Mouse (Mus musculus) heart, embryonic 16.5 days (tissue): ENCODE measurements around the gene Acsbg1. TPM values are rescaled to one million over a fixed set of nuclear protein-coding genes. Genes with fewer than 3 reads are reported as not detected.
A peak's percentile ranks its signal among the peaks of the same experiment; 100 is the strongest.
"Not testable (repeated sequence)": the region's sequence is repeated elsewhere in the genome, so short reads cannot be mapped to it uniquely, and the experiment has no call there.

Experiments used
- ATAC-seq: fragments of 200-750 bp; cut with Nextera tagmentation; replicated peaks from 2 replicates; pipeline ENCODE4 v1.8.0; 2017; ENCODE audit warnings: moderate number of reproducible peaks; ENCODE audit not compliant: insufficient read depth, low FRiP score; ENCODE audit errors: extremely low read depth
- H3K27ac ChIP-seq: fragments of 300-500 bp; sonication (generic); 2 replicates; pipeline ENCODE4 v1.5.1; 2014; ENCODE audit warnings: mild to moderate bottlenecking, low read length, control low read depth, moderate library complexity
- H3K27me3 ChIP-seq: fragments of 300-500 bp; sonication (generic); 2 replicates; pipeline ENCODE4 v1.6.1; 2014; ENCODE audit warnings: low read length, mixed read lengths; ENCODE audit not compliant: control insufficient read depth, insufficient read depth
- H3K36me3 ChIP-seq: fragments of 300-500 bp; sonication (generic); 2 replicates; pipeline ENCODE4 v1.6.1; 2014; ENCODE audit not compliant: control insufficient read depth, insufficient read depth
- H3K4me1 ChIP-seq: fragments of 300-500 bp; sonication (generic); 2 replicates; pipeline ENCODE4 v1.6.1; 2014; ENCODE audit warnings: low read length, mixed read lengths; ENCODE audit not compliant: control insufficient read depth, insufficient read depth
- H3K4me2 ChIP-seq: fragments of 300-500 bp; sonication (generic); 2 replicates; pipeline ENCODE4 v1.6.1; 2014; ENCODE audit warnings: low read depth, mild to moderate bottlenecking, control low read depth, low read length
- H3K4me3 ChIP-seq: fragments of 300-500 bp; sonication (generic); 2 replicates; pipeline ENCODE4 v1.5.1; 2014; ENCODE audit warnings: mild to moderate bottlenecking, control low read depth, low read length
- H3K9ac ChIP-seq: fragments of 300-500 bp; sonication (generic); 2 replicates; pipeline ENCODE4 v1.6.1; 2014; ENCODE audit warnings: low read length, control low read depth
- H3K9me3 ChIP-seq: fragments of 300-500 bp; sonication (generic); replicated peaks from 2 replicates; pipeline ENCODE4 v1.6.1; 2016; ENCODE audit warnings: low read length; ENCODE audit not compliant: control insufficient read depth
- WGBS: fragments of 180-500 bp; shearing (Covaris S2); extraction: QIAGEN DNeasy Blood & Tissue Kit; methylation state at CpG from one replicate; pipeline ENCODE4 v1.1.7; 2014; 5-methylcytosine and 5-hydroxymethylcytosine counted together
- polyA plus RNA-seq: library from polyadenylated mRNA; unstranded; fragments of >200 nt; fragmentation: Nextera tagmentation; extraction: Ambion mirVana; gene quantifications from 2 replicates; pipeline ENCODE4 v1.2.1, GENCODE M21; 2015

Gene Acsbg1
- polyA plus RNA-seq, 1 experiment from 2014 or later = 0.13 TPM

DNA sequence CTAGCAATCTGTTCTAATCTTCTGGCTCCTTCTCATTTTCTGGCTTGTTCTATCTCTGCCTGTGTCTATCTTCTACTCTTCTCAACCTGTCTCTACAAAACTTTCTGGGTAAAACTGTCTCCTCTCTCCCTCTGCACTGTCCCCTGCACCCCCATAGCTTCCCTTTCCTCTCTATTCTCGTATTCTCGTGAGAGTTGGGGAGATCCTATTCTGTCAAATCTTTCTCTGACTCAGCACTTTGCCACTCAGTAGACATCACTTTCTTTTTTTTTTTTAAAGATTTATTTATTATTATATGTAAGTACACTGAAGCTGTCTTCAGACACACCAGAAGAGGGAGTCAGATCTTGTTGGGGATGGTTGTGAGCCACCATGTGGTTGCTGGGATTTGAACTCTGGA is 77.5 kb downstream of the Acsbg1 start:
- H3K9me3 ChIP-seq, H3K4me3 ChIP-seq, ATAC-seq, H3K27me3 ChIP-seq, H3K4me2 ChIP-seq, H3K36me3 ChIP-seq, H3K9ac ChIP-seq, H3K27ac ChIP-seq: not testable (repeated sequence)
- H3K4me1 ChIP-seq = peaks cover 10% of the 10 kb centered on the region
- WGBS = 69% methylated on average over 2 of the region's 2 CpGs

- 35% methylated on average over 1 of the region's 1 CpGs for WGBS
- H3K27me3 ChIP-seq = no peaks in the 10 kb centered on the region
- H3K4me1 ChIP-seq = peaks cover 10% of the 10 kb centered on the region
- H3K27ac ChIP-seq = no peak overlapping the region
- no peak for ATAC-seq
- H3K9ac ChIP-seq = no peak overlapping the region
- peaks cover 5% of the 10 kb centered on the region; the same call in 1 of the 2 replicates for H3K9me3 ChIP-seq
- no peak overlapping the region for H3K4me2 ChIP-seq
- H3K36me3 ChIP-seq = no peaks in the 10 kb centered on the region
- no peak overlapping the region for H3K4me3 ChIP-seq
Measured at GRCm38 (mm10) chr9:54583712-54584111, 78.0 kb downstream of the Acsbg1 start.

DNA sequence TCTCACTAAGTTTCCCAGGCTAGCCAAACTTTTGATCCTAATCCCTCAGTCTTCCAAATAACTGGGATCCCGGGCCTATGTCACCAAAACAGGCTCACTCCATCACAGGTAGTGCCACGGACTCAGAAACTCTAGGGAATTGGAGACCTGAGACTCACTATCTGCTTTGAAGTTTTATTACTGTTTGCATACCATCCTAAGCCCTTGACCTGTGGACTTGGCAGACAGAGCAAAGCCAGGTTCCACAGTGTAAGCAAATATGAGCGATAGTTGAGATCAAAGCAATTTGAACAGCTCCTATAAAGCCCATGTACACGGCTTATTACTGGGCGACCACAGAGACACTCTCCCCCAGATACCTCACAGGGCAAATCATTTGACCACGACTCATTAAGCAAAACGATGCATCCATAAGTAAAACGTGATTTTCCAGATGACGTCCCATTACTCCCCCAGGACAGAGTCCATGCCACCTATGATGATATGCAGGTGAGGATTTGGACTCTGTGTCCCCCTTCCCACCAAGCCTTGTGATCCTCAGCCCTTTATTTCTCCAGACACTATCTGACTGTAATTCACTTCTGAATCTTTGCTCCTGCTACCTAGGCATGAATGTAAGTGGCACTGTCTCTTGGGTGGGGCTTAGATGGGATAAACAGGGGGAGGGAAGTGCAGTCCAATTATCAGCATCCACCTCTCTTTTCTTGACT is 90.4 kb downstream of the Acsbg1 start:
- Histone ChIP-seq H3K27ac (no peak overlapping the region), H3K4me1 (no peaks in the 10 kb centered on the region), H3K9ac (no peak overlapping the region), H3K36me3 (no peaks in the 10 kb centered on the region), H3K4me2 (no peak overlapping the region), H3K9me3 (no peaks in the 10 kb centered on the region), H3K27me3 (no peaks in the 10 kb centered on the region), H3K4me3 (no peak overlapping the region)
- ATAC-seq = no peak
- WGBS = 66% methylated on average over 9 of the region's 9 CpGs

- Histone ChIP-seq H3K4me2 (no peak overlapping the region), H3K27me3 (no peaks in the 10 kb centered on the region), H3K9ac (no peak overlapping the region), H3K36me3 (no peaks in the 10 kb centered on the region), H3K27ac (no peak overlapping the region), H3K4me1 (no peaks in the 10 kb centered on the region), H3K9me3 (no peaks in the 10 kb centered on the region), H3K4me3 (no peak overlapping the region)
- WGBS = 32% methylated on average over 2 of the region's 2 CpGs
- no peak for ATAC-seq
Measured at GRCm38 (mm10) chr9:54568732-54569131, 92.9 kb downstream of the Acsbg1 start.

GRCm38 (mm10) chr9:54566958-54567357 is 94.7 kb downstream of the Acsbg1 start:
- no peak for ATAC-seq
- H3K4me3 ChIP-seq = no peak overlapping the region
- H3K27ac ChIP-seq = no peak overlapping the region

GRCm38 (mm10) chr9:54560831-54561601 is 100.7 kb downstream of the Acsbg1 start:
- Histone ChIP-seq H3K27ac (no peak overlapping the region), H3K4me2 (no peak overlapping the region), H3K27me3 (peaks cover 9% of the 10 kb centered on the region; the same call in 1 of the 2 replicates), H3K36me3 (no peaks in the 10 kb centered on the region), H3K9ac (no peak overlapping the region), H3K4me1 (peaks cover 3% of the 10 kb centered on the region; the same call in 1 of the 2 replicates), H3K4me3 (no peak overlapping the region), H3K9me3 (no peaks in the 10 kb centered on the region)
- 80% methylated on average over 8 of the region's 8 CpGs for WGBS
- ATAC-seq = no peak

More at GRCm38 (mm10) chr9:54566958-54567357, 94.7 kb downstream of the Acsbg1 start:
- Histone ChIP-seq H3K9me3 (no peaks in the 10 kb centered on the region), H3K4me2 (no peak overlapping the region), H3K9ac (no peak overlapping the region), H3K36me3 (no peaks in the 10 kb centered on the region), H3K27me3 (no peaks in the 10 kb centered on the region), H3K4me1 (no peaks in the 10 kb centered on the region)
- 52% methylated on average over 4 of the region's 4 CpGs for WGBS

- Histone ChIP-seq H3K27me3 (peaks cover 9% of the 10 kb centered on the region; the same call in 1 of the 2 replicates), H3K36me3 (no peaks in the 10 kb centered on the region), H3K4me1 (peaks cover 3% of the 10 kb centered on the region; the same call in 1 of the 2 replicates), H3K27ac (no peak within 1 kb of the TSS), H3K4me3 (peak within 1 kb of the TSS; percentile 66), H3K9ac (peak within 1 kb of the TSS; percentile 71), H3K9me3 (no peaks in the 10 kb centered on the region), H3K4me2 (peak within 1 kb of the TSS; percentile 95)
- ATAC-seq = peak; percentile 95
- 1% methylated on average over 48 of the region's 54 CpGs for WGBS
Measured at GRCm38 (mm10) chr9:54559771-54560471, 101.7 kb downstream of the Acsbg1 start, which contains the start of gene Cib2. TSS of gene Cib2 (minus strand) at chr9:54560218.

- peaks cover 3% of the 10 kb centered on the region; the same call in 1 of the 2 replicates for H3K4me1 ChIP-seq
- peaks cover 9% of the 10 kb centered on the region; the same call in 1 of the 2 replicates for H3K27me3 ChIP-seq
- no peak overlapping the region for H3K27ac ChIP-seq
- no peak overlapping the region for H3K9ac ChIP-seq
- no peak for ATAC-seq
- H3K36me3 ChIP-seq = no peaks in the 10 kb centered on the region
- no peak overlapping the region for H3K4me2 ChIP-seq
- 77% methylated on average over 8 of the region's 8 CpGs for WGBS
- H3K9me3 ChIP-seq = no peaks in the 10 kb centered on the region
- no peak overlapping the region for H3K4me3 ChIP-seq
Measured at GRCm38 (mm10) chr9:54558731-54559130, 102.9 kb downstream of the Acsbg1 start.
